Mouse (Mus musculus): ENCODE data around the gene Irgm1. TPM values are rescaled to one million over a fixed set of nuclear protein-coding genes. Genes with fewer than 3 reads are reported as not detected.

The Irgm1 gene
- polyA plus RNA-seq (2012; rRNA removed) = 7.1 and 9.1 TPM in 2 replicates

GRCm38 (mm10) chr11:48871201-48871772 lies at the start of gene Irgm1:
Irgm1 (minus strand) TSS chr11:48871683.

DNA sequence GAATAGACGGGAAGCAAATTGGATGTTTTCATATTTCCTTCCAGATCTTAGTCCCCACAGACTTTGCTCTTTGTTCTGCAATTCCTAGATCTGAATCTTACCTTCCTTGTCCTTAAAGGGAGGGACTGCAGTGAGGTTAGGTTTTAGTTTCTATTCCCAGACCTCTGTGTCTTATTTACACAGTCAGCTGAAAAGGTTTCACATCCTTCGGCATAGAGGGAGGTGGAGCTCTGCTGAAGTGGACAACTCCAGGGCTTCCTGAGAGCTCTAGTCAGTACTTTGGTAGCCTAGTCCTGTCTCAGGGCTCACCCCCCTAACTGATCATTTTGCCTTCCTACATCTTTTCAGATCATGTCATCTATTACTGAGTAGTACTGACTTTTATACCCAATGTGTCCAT lies 30.5 kb upstream of the Irgm1 start, which contains the start of gene Gm5431:
Gene Gm5431, minus strand, starts transcription at position 194 of the 400 bp plus-strand sequence.

GRCm38 (mm10) chr11:48825979-48826751 lies 45.3 kb downstream of the Irgm1 start, which contains the start of the genes Trim7 and Gm12184:
Trim7 (plus strand) TSS chr11:48826140.
Gm12184 (minus strand) TSS chr11:48826655.

GRCm38 (mm10) chr11:48816800-48817665 lies 54.5 kb downstream of the Irgm1 start, which contains the start of gene Trim41:
Trim41 (minus strand) TSS chr11:48817353.

Other genes starting within 250 kb of the Irgm1 start
- 3,049 and 4,867 TPM in 2 replicates for gene Rack1, start 71.4 kb downstream of the Irgm1 start, polyA plus RNA-seq (2012; rRNA removed)
- gene Trim41, start 54.3 kb downstream of the Irgm1 start, polyA plus RNA-seq (2012; rRNA removed) = 33.9 and 35.4 TPM in 2 replicates
- 22.2 and 25.4 TPM in 2 replicates for gene Trim7, start 45.5 kb downstream of the Irgm1 start, polyA plus RNA-seq (2012; rRNA removed)
- gene Gm12184, start 45.0 kb downstream of the Irgm1 start, polyA plus RNA-seq (2012; rRNA removed) = 16.3 and 26.6 TPM in 2 replicates
- gene Gm5431, start 30.5 kb upstream of the Irgm1 start, polyA plus RNA-seq (2012; rRNA removed) = 0.15 and 0.18 TPM in 2 replicates
- gene Psme2b, start 74.5 kb upstream of the Irgm1 start, polyA plus RNA-seq (2012; rRNA removed) = 1.7 and 3.1 TPM in 2 replicates
- 0.07 and 0.11 TPM in 2 replicates for gene Olfr56, start 107.2 kb upstream of the Irgm1 start, polyA plus RNA-seq (2012; rRNA removed)
- 1.0 and 1.5 TPM in 2 replicates for gene 9930111J21Rik1, start 107.7 kb upstream of the Irgm1 start, polyA plus RNA-seq (2012; rRNA removed)
- 0.03 and 0.05 TPM in 2 replicates for gene Gm12185, start 120.5 kb upstream of the Irgm1 start, polyA plus RNA-seq (2012; rRNA removed)
- gene Tgtp1, start 122.5 kb upstream of the Irgm1 start, polyA plus RNA-seq (2012; rRNA removed) = 0.43 and 0.56 TPM in 2 replicates
- 0.54 and 1.0 TPM in 2 replicates for gene 9930111J21Rik2, start 179.6 kb upstream of the Irgm1 start, polyA plus RNA-seq (2012; rRNA removed)
- 2.0 TPM in 2 replicates for gene Tgtp2, start 192.5 kb upstream of the Irgm1 start, polyA plus RNA-seq (2012; rRNA removed)
- gene Ifi47, start 204.9 kb upstream of the Irgm1 start, polyA plus RNA-seq (2012; rRNA removed) = 2.3 and 4.1 TPM in 2 replicates
- gene Olfr1396, start 243.2 kb upstream of the Irgm1 start, polyA plus RNA-seq (2012; rRNA removed) = 0.52 TPM in 1 of 2 replicates, not detected in the other

Data from ovary, adult 2 months (tissue).